Mouse (Mus musculus): ENCODE measurements around the gene Aldh9a1. TPM values are rescaled to one million over a fixed set of nuclear protein-coding genes. Genes with fewer than 3 reads are reported as not detected.

Gene Aldh9a1
- polyA plus RNA-seq, 1 experiment, result 33.5 TPM

DNA sequence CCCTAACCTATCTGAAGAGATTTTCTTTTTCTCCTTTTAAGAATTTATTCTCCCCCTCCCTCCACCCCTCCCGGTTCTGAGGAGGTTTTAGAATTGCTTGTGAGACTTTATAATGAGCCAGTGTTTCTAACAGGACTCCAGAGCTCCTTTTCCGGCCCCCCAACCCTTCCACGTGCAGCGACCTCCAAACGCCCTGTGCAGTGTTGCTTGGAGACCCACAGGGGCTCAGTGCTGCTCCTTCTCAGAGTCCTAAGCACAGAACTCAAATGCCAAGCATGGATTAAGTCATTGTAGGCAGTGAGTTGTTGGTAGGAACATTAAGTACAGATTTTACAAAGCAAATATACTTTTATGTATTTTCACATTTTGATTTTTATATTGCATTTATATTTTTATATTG, 13.5 kb downstream of the Aldh9a1 start:
- no peaks in the 10 kb centered on the region for H3K27me3 ChIP-seq (ENCODE audit: control insufficient read depth, insufficient read depth, low read length)
- H3K4me1 ChIP-seq (replicated peaks; ENCODE audit: control insufficient read depth, insufficient read depth, low read length), result no peaks in the 10 kb centered on the region
- H3K36me3 ChIP-seq (ENCODE audit: control insufficient read depth, insufficient read depth, low read length), result peaks cover 17% of the 10 kb centered on the region
- H3K4me3 ChIP-seq (ENCODE audit: control insufficient read depth, insufficient read depth, low read length), result no peak overlapping the region
- H3K27ac ChIP-seq (ENCODE audit: control insufficient read depth, insufficient read depth, low read length), result no peak overlapping the region
- DNase-seq, result no peak
- 96% methylated on average over 5 of the region's 5 CpGs for WGBS
- no peak for TF ChIP-seq POLR2A (IDR thresholded peaks at IDR 0.05; ENCODE audit: control insufficient read depth, extremely low read depth, insufficient read depth, low read length, poor library complexity)
- TF ChIP-seq CTCF (IDR thresholded peaks at IDR 0.05; ENCODE audit: borderline replicate concordance, control insufficient read depth, extremely low read depth, insufficient read depth, low read length, poor library complexity), result no peak

- peaks cover 17% of the 10 kb centered on the region for H3K36me3 ChIP-seq (ENCODE audit: control insufficient read depth, insufficient read depth, low read length)
- no peak overlapping the region for H3K4me3 ChIP-seq (ENCODE audit: control insufficient read depth, insufficient read depth, low read length)
- H3K4me1 ChIP-seq (replicated peaks; ENCODE audit: control insufficient read depth, insufficient read depth, low read length), result no peaks in the 10 kb centered on the region
- H3K27me3 ChIP-seq (ENCODE audit: control insufficient read depth, insufficient read depth, low read length), result no peaks in the 10 kb centered on the region
- TF ChIP-seq POLR2A (IDR thresholded peaks at IDR 0.05; ENCODE audit: control insufficient read depth, extremely low read depth, insufficient read depth, low read length, poor library complexity) (no peak), CTCF (IDR thresholded peaks at IDR 0.05; ENCODE audit: borderline replicate concordance, control insufficient read depth, extremely low read depth, insufficient read depth, low read length, poor library complexity) (no peak)
- DNase-seq, result no peak
- 97% methylated on average over 7 of the region's 7 CpGs for WGBS
- H3K27ac ChIP-seq (ENCODE audit: control insufficient read depth, insufficient read depth, low read length), result no peak overlapping the region
Measured at GRCm38 (mm10) chr1:167365808-167366207, 16.0 kb downstream of the Aldh9a1 start.

- no peak overlapping the region for H3K27ac ChIP-seq (ENCODE audit: control insufficient read depth, insufficient read depth, low read length)
- peaks cover 12% of the 10 kb centered on the region for H3K36me3 ChIP-seq (ENCODE audit: control insufficient read depth, insufficient read depth, low read length)
- no peak for DNase-seq
- H3K4me3 ChIP-seq (ENCODE audit: control insufficient read depth, insufficient read depth, low read length), result no peak overlapping the region
- no peaks in the 10 kb centered on the region for H3K27me3 ChIP-seq (ENCODE audit: control insufficient read depth, insufficient read depth, low read length)
- WGBS, result 97% methylated on average over 6 of the region's 6 CpGs
- no peak for TF ChIP-seq POLR2A (IDR thresholded peaks at IDR 0.05; ENCODE audit: control insufficient read depth, extremely low read depth, insufficient read depth, low read length, poor library complexity)
- no peak for TF ChIP-seq CTCF (IDR thresholded peaks at IDR 0.05; ENCODE audit: borderline replicate concordance, control insufficient read depth, extremely low read depth, insufficient read depth, low read length, poor library complexity)
- H3K4me1 ChIP-seq (replicated peaks; ENCODE audit: control insufficient read depth, insufficient read depth, low read length), result no peaks in the 10 kb centered on the region
Measured at GRCm38 (mm10) chr1:167366621-167367020, 16.8 kb downstream of the Aldh9a1 start.

- Histone ChIP-seq H3K27ac (ENCODE audit: control insufficient read depth, insufficient read depth, low read length) (no peak overlapping the region), H3K4me3 (ENCODE audit: control insufficient read depth, insufficient read depth, low read length) (no peak overlapping the region), H3K4me1 (replicated peaks; ENCODE audit: control insufficient read depth, insufficient read depth, low read length) (no peaks in the 10 kb centered on the region), H3K27me3 (ENCODE audit: control insufficient read depth, insufficient read depth, low read length) (no peaks in the 10 kb centered on the region), H3K36me3 (ENCODE audit: control insufficient read depth, insufficient read depth, low read length) (peaks cover 6% of the 10 kb centered on the region)
- DNase-seq, result no peak
- 94% methylated on average over 4 of the region's 4 CpGs for WGBS
- TF ChIP-seq CTCF (IDR thresholded peaks at IDR 0.05; ENCODE audit: borderline replicate concordance, control insufficient read depth, extremely low read depth, insufficient read depth, low read length, poor library complexity) (no peak), POLR2A (IDR thresholded peaks at IDR 0.05; ENCODE audit: control insufficient read depth, extremely low read depth, insufficient read depth, low read length, poor library complexity) (no peak)
Measured at GRCm38 (mm10) chr1:167368018-167368417, 18.2 kb downstream of the Aldh9a1 start.

DNA sequence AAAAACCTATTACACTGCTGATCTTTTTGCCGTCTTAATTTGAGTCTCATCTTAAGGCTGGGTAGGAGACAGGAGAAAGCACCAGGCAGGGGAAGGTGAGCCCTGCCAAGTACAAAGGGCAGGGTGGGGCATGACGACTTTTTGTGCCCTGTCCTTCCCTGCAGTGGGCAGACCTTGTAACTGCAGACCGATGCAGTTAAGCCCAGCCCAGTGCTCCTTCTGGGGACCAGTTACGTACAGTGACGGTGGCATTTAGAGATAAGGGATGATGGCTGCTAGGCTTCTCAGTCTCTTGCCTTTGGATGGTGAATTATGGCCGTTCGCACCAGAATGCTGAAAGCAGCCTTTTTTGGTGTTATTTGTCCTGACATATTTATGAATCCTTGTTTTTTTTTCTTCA, 18.7 kb downstream of the Aldh9a1 start:
- H3K4me1 ChIP-seq (replicated peaks; ENCODE audit: control insufficient read depth, insufficient read depth, low read length), result no peaks in the 10 kb centered on the region
- no peak overlapping the region for H3K27ac ChIP-seq (ENCODE audit: control insufficient read depth, insufficient read depth, low read length)
- TF ChIP-seq CTCF (IDR thresholded peaks at IDR 0.05; ENCODE audit: borderline replicate concordance, control insufficient read depth, extremely low read depth, insufficient read depth, low read length, poor library complexity) (no peak), POLR2A (IDR thresholded peaks at IDR 0.05; ENCODE audit: control insufficient read depth, extremely low read depth, insufficient read depth, low read length, poor library complexity) (no peak)
- DNase-seq, result no peak
- WGBS, result 93% methylated on average over 7 of the region's 7 CpGs
- H3K36me3 ChIP-seq (ENCODE audit: control insufficient read depth, insufficient read depth, low read length), result peaks cover 6% of the 10 kb centered on the region
- no peak overlapping the region for H3K4me3 ChIP-seq (ENCODE audit: control insufficient read depth, insufficient read depth, low read length)
- no peaks in the 10 kb centered on the region for H3K27me3 ChIP-seq (ENCODE audit: control insufficient read depth, insufficient read depth, low read length)

DNA sequence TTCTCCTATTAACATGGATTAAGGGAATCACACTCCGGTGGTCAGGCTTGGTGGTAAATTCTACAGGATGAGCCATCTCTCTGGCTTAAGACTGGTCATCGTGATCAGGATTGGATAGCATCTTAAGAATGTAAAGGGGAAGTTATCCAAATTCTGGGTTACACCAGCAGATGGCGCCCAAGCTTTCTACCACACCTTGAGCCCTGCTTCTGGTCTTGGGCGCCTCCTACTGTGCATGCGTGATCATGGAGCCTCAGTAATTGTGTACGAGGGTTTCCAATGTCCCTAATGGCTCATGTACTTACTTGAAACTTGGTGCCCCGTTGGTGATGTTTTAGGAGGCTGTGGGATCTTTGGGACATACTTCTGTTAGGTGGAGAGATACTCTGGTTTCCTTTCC, 20.1 kb downstream of the Aldh9a1 start:
- Histone ChIP-seq H3K36me3 (ENCODE audit: control insufficient read depth, insufficient read depth, low read length) (peaks cover 6% of the 10 kb centered on the region), H3K4me3 (ENCODE audit: control insufficient read depth, insufficient read depth, low read length) (no peak overlapping the region), H3K27me3 (ENCODE audit: control insufficient read depth, insufficient read depth, low read length) (no peaks in the 10 kb centered on the region), H3K4me1 (replicated peaks; ENCODE audit: control insufficient read depth, insufficient read depth, low read length) (no peaks in the 10 kb centered on the region), H3K27ac (ENCODE audit: control insufficient read depth, insufficient read depth, low read length) (no peak overlapping the region)
- peak; percentile 88 for DNase-seq
- TF ChIP-seq CTCF (IDR thresholded peaks at IDR 0.05; ENCODE audit: borderline replicate concordance, control insufficient read depth, extremely low read depth, insufficient read depth, low read length, poor library complexity) (peak; percentile 80; the same call in 1 of the 2 replicates), POLR2A (IDR thresholded peaks at IDR 0.05; ENCODE audit: control insufficient read depth, extremely low read depth, insufficient read depth, low read length, poor library complexity) (no peak)
- WGBS, result 9% methylated on average over 7 of the region's 7 CpGs

DNA sequence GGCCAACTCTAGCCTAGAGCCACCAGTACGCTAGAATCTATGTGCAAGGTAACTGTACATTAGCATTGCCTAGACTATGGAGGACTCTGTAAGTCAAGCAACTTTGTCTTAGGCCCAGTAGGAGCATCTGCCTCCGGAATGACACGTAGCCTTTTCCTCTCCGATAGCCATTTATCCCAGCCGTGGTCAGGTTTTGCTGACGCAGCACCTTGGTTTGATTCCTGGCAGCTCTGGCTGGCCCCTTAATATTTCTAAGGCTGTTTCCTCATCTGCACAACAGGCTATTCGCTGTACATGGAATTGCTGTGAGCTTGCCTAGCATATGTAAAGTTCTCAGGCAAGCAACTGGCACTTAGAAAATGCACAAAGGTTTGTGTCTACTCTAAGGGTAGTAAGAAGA, 22.9 kb downstream of the Aldh9a1 start:
- Histone ChIP-seq H3K27me3 (ENCODE audit: control insufficient read depth, insufficient read depth, low read length) (no peaks in the 10 kb centered on the region), H3K4me3 (ENCODE audit: control insufficient read depth, insufficient read depth, low read length) (no peak overlapping the region), H3K36me3 (ENCODE audit: control insufficient read depth, insufficient read depth, low read length) (no peaks in the 10 kb centered on the region), H3K4me1 (replicated peaks; ENCODE audit: control insufficient read depth, insufficient read depth, low read length) (no peaks in the 10 kb centered on the region), H3K27ac (ENCODE audit: control insufficient read depth, insufficient read depth, low read length) (no peak overlapping the region)
- no peak for DNase-seq
- 97% methylated on average over 7 of the region's 7 CpGs for WGBS
- no peak for TF ChIP-seq POLR2A (IDR thresholded peaks at IDR 0.05; ENCODE audit: control insufficient read depth, extremely low read depth, insufficient read depth, low read length, poor library complexity)
- no peak for TF ChIP-seq CTCF (IDR thresholded peaks at IDR 0.05; ENCODE audit: borderline replicate concordance, control insufficient read depth, extremely low read depth, insufficient read depth, low read length, poor library complexity)
